Mouse (Mus musculus) heart, embryonic 11.5 days (tissue): Measurements from ENCODE around the gene Hnrnpdl. TPM values are rescaled to one million over a fixed set of nuclear protein-coding genes. Genes with fewer than 3 reads are reported as not detected.
A peak's percentile ranks its signal among the peaks of the same experiment; 100 is the strongest.

Experiments
- ATAC-seq: fragments of 200-750 bp; cut with Nextera tagmentation; replicated peaks from 2 replicates; pipeline ENCODE4 v1.8.0; 2017; ENCODE audit warnings: moderate library complexity; ENCODE audit not compliant: insufficient number of reproducible peaks, low FRiP score, low TSS enrichment
- H3K27ac ChIP-seq: fragments of 300-500 bp; sonication (generic); 2 replicates; pipeline ENCODE4 v1.5.1; 2014; ENCODE audit warnings: mild to moderate bottlenecking, low read depth, low read length
- H3K27me3 ChIP-seq: fragments of 300-500 bp; sonication (generic); 2 replicates; pipeline ENCODE4 v1.6.1; 2014; ENCODE audit warnings: mild to moderate bottlenecking, low read length, mixed read lengths; ENCODE audit not compliant: control insufficient read depth, insufficient read depth
- H3K36me3 ChIP-seq: fragments of 300-500 bp; sonication (generic); 2 replicates; pipeline ENCODE4 v1.6.1; 2014; ENCODE audit warnings: mild to moderate bottlenecking, low read length, moderate library complexity, mixed read lengths; ENCODE audit not compliant: control insufficient read depth, insufficient read depth
- H3K4me1 ChIP-seq: fragments of 300-500 bp; sonication (generic); 2 replicates; pipeline ENCODE4 v1.6.1; 2014; ENCODE audit warnings: low read length; ENCODE audit not compliant: control insufficient read depth, insufficient read depth
- H3K4me2 ChIP-seq: fragments of 300-500 bp; sonication (generic); 2 replicates; pipeline ENCODE4 v1.6.1; 2014; ENCODE audit warnings: mild to moderate bottlenecking, moderate library complexity
- H3K4me3 ChIP-seq: fragments of 300-500 bp; sonication (generic); 2 replicates; pipeline ENCODE4 v1.5.1; 2014; ENCODE audit warnings: low read depth, low read length
- H3K9ac ChIP-seq: fragments of 300-500 bp; sonication (generic); 2 replicates; pipeline ENCODE4 v1.6.1; 2014; ENCODE audit warnings: mild to moderate bottlenecking, low read depth, low read length, moderate library complexity
- H3K9me3 ChIP-seq: fragments of 300-500 bp; sonication (generic); replicated peaks from 2 replicates; pipeline ENCODE4 v1.6.1; 2016; ENCODE audit warnings: low read length; ENCODE audit not compliant: control insufficient read depth
- WGBS: fragments of 180-500 bp; shearing (Covaris S2); extraction: QIAGEN DNeasy Blood & Tissue Kit; methylation state at CpG from one replicate; pipeline ENCODE4 v1.1.7; 2014; ENCODE audit not compliant: insufficient replicate concordance; 5-methylcytosine and 5-hydroxymethylcytosine counted together
- polyA plus RNA-seq: library from polyadenylated mRNA; unstranded; fragments of >200 nt; fragmentation: Nextera tagmentation; extraction: Ambion mirVana; gene quantifications from 2 replicates; pipeline ENCODE4 v1.2.1, GENCODE M21; 2014

Gene Hnrnpdl
- polyA plus RNA-seq, 1 experiment from 2014 or later, result 125 TPM

- Histone ChIP-seq H3K4me2 (no peak overlapping the region), H3K36me3 (peaks cover 24% of the 10 kb centered on the region), H3K4me3 (no peak overlapping the region), H3K4me1 (peaks cover 11% of the 10 kb centered on the region), H3K9me3 (no peaks in the 10 kb centered on the region), H3K9ac (no peak overlapping the region), H3K27ac (no peak overlapping the region), H3K27me3 (no peaks in the 10 kb centered on the region)
- 87% methylated on average over 2 of the region's 2 CpGs for WGBS
- ATAC-seq, result no peak
Measured at GRCm38 (mm10) chr5:100032107-100032506, 7.4 kb downstream of the Hnrnpdl start.

DNA sequence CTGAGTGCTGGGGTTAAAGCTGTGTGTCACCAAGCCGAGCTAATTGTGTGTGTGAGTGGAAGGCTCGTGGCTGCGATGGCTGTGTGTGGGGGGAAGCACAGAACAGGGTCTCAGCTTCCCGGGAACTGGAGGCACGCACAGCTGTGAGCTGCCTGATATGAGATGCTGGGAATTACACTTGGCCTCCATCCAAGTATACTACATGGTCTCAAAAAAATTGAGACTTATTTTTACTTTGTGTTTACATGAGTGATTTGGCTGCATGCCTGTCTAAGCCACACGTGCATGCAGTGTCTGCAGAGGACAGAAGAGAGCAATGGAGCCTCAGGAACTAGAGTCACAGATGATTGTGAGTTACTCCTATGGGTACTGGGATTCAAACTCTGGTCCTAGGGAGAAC is 9.4 kb downstream of the Hnrnpdl start:
- WGBS, result 22% methylated on average over 6 of the region's 6 CpGs
- Histone ChIP-seq H3K4me1 (peaks cover 3% of the 10 kb centered on the region; the same call in 1 of the 2 replicates), H3K36me3 (peaks cover 21% of the 10 kb centered on the region), H3K4me2 (no peak overlapping the region; the same call in 1 of the 2 replicates), H3K9me3 (no peaks in the 10 kb centered on the region), H3K9ac (no peak overlapping the region), H3K27me3 (no peaks in the 10 kb centered on the region), H3K4me3 (no peak overlapping the region), H3K27ac (0 out of 2 replicates have a peak overlapping the region, but pooled peaks have one; percentile 41)
- peak; percentile 74 for ATAC-seq

GRCm38 (mm10) chr5:100024868-100025267 is 14.6 kb downstream of the Hnrnpdl start:
- no peak overlapping the region for H3K27ac ChIP-seq
- H3K4me1 ChIP-seq, result no peaks in the 10 kb centered on the region
- WGBS, result 87% methylated on average over 1 of the region's 1 CpGs
- no peaks in the 10 kb centered on the region for H3K36me3 ChIP-seq
- H3K9me3 ChIP-seq, result no peaks in the 10 kb centered on the region
- ATAC-seq, result no peak
- no peak overlapping the region for H3K4me3 ChIP-seq
- H3K4me2 ChIP-seq, result no peak overlapping the region
- H3K27me3 ChIP-seq, result no peaks in the 10 kb centered on the region
- H3K9ac ChIP-seq, result no peak overlapping the region

GRCm38 (mm10) chr5:100024403-100024802 is 15.1 kb downstream of the Hnrnpdl start:
- H3K4me3 ChIP-seq, result no peak overlapping the region
- H3K9ac ChIP-seq, result no peak overlapping the region
- H3K36me3 ChIP-seq, result no peaks in the 10 kb centered on the region
- no peak for ATAC-seq
- no peak overlapping the region for H3K4me2 ChIP-seq
- H3K4me1 ChIP-seq, result no peaks in the 10 kb centered on the region
- no peak overlapping the region for H3K27ac ChIP-seq
- no peaks in the 10 kb centered on the region for H3K27me3 ChIP-seq
- WGBS, result 71% methylated on average over 5 of the region's 5 CpGs
- no peaks in the 10 kb centered on the region for H3K9me3 ChIP-seq

DNA sequence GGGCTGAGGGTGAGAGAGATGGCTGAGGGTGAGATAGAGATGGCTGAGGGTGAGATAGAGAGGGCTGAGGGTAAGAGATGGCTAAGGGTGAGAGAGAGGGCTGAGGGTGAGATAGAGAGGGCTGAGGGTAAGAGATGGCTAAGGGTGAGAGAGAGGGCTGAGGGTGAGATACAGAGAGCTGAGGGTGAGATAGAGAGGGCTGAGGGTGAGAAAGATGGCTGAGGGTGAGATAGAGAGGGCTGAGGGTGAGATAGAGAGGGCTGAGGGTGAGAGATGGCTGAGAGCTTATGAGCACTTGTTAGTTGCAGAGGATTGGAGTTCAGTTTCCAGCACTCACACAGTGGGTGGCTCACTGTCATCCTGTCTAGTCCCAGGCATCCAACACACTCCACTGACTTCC is 19.4 kb downstream of the Hnrnpdl start:
- Histone ChIP-seq H3K27me3 (no peaks in the 10 kb centered on the region), H3K4me2 (no peak overlapping the region), H3K4me3 (no peak overlapping the region), H3K36me3 (no peaks in the 10 kb centered on the region), H3K9ac (no peak overlapping the region), H3K9me3 (no peaks in the 10 kb centered on the region), H3K4me1 (no peaks in the 10 kb centered on the region), H3K27ac (no peak overlapping the region)
- no peak for ATAC-seq

GRCm38 (mm10) chr5:100012599-100012998 is 26.9 kb downstream of the Hnrnpdl start:
- Histone ChIP-seq H3K9me3 (no peaks in the 10 kb centered on the region; the same call in 1 of the 2 replicates), H3K36me3 (no peaks in the 10 kb centered on the region), H3K9ac (no peak overlapping the region), H3K4me2 (peak overlapping the region; percentile 3; the same call in 1 of the 2 replicates), H3K27me3 (no peaks in the 10 kb centered on the region), H3K27ac (peak overlapping the region; percentile 18), H3K4me3 (no peak overlapping the region), H3K4me1 (no peaks in the 10 kb centered on the region)
- peak; percentile 68; the same call in 1 of the 2 replicates for ATAC-seq
- WGBS, result 49% methylated on average over 9 of the region's 9 CpGs

GRCm38 (mm10) chr5:100008485-100008884 is 31.0 kb downstream of the Hnrnpdl start:
- H3K27me3 ChIP-seq, result no peaks in the 10 kb centered on the region
- no peak overlapping the region for H3K9ac ChIP-seq
- no peak overlapping the region for H3K4me2 ChIP-seq
- no peaks in the 10 kb centered on the region for H3K36me3 ChIP-seq
- no peak overlapping the region for H3K27ac ChIP-seq
- ATAC-seq, result no peak
- peaks cover 12% of the 10 kb centered on the region for H3K4me1 ChIP-seq
- 59% methylated on average over 3 of the region's 3 CpGs for WGBS
- H3K9me3 ChIP-seq, result no peaks in the 10 kb centered on the region
- no peak overlapping the region for H3K4me3 ChIP-seq

DNA sequence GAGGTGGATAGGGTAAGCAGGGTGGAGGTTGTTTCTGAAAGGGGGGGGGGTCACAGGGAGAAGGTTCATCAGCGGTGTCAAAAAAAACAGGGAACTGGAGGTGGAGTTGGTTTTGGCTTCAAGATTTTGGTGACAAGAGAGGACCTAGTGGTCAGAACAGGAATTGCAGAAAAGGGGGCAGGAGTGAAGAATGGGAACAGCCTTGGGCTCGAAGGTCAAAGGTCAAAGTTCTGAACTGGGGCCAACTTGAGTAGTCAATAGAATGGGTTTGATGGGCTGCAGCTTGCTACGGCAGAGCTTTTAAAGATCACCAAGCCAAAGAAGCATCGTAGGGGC is 32.5 kb downstream of the Hnrnpdl start:
- 92% methylated on average over 4 of the region's 4 CpGs for WGBS

GRCm38 (mm10) chr5:100006324-100007039 is 33.0 kb downstream of the Hnrnpdl start:
- Histone ChIP-seq H3K27me3 (no peaks in the 10 kb centered on the region), H3K9me3 (no peaks in the 10 kb centered on the region), H3K9ac (no peak overlapping the region), H3K27ac (no peak overlapping the region), H3K4me2 (no peak overlapping the region), H3K4me3 (no peak overlapping the region), H3K36me3 (no peaks in the 10 kb centered on the region), H3K4me1 (peaks cover 12% of the 10 kb centered on the region)
- no peak for ATAC-seq
- WGBS, result 62% methylated on average over 4 of the region's 4 CpGs

More for the DNA sequence above, 32.5 kb downstream of the Hnrnpdl start:
- no peaks in the 10 kb centered on the region for H3K27me3 ChIP-seq
- H3K4me2 ChIP-seq, result no peak overlapping the region
- peaks cover 12% of the 10 kb centered on the region for H3K4me1 ChIP-seq
- H3K36me3 ChIP-seq, result no peaks in the 10 kb centered on the region
- H3K27ac ChIP-seq, result no peak overlapping the region
- no peak for ATAC-seq
- no peak overlapping the region for H3K4me3 ChIP-seq
- no peak overlapping the region for H3K9ac ChIP-seq
- H3K9me3 ChIP-seq, result no peaks in the 10 kb centered on the region
